Mouse (Mus musculus) ES-E14 (cell line): ENCODE measurements around the gene Dbnl.

Experiments
- HCFC1 ChIP-seq: IDR thresholded peaks from 2 replicates; pipeline ENCODE4 v1.6.1; 2012; ENCODE audit warnings: low read length, inconsistent platforms, borderline replicate concordance; ENCODE audit not compliant: insufficient read depth
- ZNF384 ChIP-seq: IDR thresholded peaks from 2 replicates; pipeline ENCODE4 v1.6.1; 2012; ENCODE audit warnings: low read depth, low read length, inconsistent platforms

- TF ChIP-seq HCFC1, result no peak
- no peak for TF ChIP-seq ZNF384
These were observed 9.6 kb downstream of the Dbnl start for GRCm38 (mm10) chr11:5797928-5798327.
